Mouse (Mus musculus) layer of hippocampus, adult 8-10 months (tissue): ENCODE data around the gene Ccer1. TPM values are rescaled to one million over a fixed set of nuclear protein-coding genes. Genes with fewer than 3 reads are reported as not detected.
"Not testable (repeated sequence)": the region's sequence is repeated elsewhere in the genome, so short reads cannot be mapped to it uniquely, and the experiment has no call there.

Experiments
- DNase-seq, 2 experiments: peaks; one replicate each; pipeline ENCODE4 v3.0.0; 2022; ENCODE audit warnings: low spot score in 2 of 2
- total RNA-seq, 4 experiments: library from RNA; stranded (reverse); gene quantifications; 2 replicates each; pipeline ENCODE4 v1.2.4; 2022

Ccer1 gene
- not detected for total RNA-seq

DNA sequence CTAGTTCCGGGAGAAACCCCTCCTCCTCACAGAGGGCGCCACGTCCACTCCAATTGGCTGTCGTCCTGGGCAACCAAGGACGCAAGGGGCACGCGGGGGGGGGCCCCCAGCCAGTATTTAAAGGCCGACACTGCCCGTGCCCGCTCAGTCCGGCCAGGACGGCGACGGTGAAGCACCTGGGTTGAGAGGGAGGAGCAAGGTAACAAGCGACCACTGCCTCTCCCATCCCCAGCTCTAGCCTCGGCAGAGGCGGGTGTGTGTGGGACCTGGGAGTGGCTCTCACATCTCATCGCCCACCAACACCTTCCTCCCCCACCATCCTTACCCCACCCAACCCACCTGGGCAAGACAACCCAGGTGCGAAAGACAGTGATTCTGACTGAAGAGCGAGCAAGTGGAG is at the start of gene Ccer1:
TSS of gene Ccer1 (plus strand) at position 147 of the 400 bp plus-strand sequence.
- DNase-seq, result no peak

DNA sequence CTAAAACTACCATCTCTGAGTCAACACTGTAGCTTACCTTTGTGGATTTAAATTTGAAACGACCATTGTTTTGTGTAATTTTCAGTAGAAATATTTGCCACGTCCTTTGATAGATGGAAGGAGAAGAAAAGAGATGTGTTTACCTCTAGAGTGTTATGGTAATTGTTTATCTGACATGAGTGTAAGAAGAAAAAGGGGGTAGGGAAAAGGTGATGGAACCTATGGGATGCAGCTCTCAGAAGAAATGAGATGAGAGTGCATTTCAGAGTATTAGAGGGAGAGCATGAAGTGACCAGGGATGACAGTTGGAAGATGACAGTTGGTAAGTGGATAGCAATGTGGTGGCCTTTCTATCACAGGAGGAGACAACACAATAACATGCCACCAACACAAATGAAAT is 49.1 kb upstream of the Ccer1 start, which contains the start of gene Epyc:
TSS of gene Epyc (plus strand) at position 301 of the 400 bp plus-strand sequence.
- no peak for DNase-seq

DNA sequence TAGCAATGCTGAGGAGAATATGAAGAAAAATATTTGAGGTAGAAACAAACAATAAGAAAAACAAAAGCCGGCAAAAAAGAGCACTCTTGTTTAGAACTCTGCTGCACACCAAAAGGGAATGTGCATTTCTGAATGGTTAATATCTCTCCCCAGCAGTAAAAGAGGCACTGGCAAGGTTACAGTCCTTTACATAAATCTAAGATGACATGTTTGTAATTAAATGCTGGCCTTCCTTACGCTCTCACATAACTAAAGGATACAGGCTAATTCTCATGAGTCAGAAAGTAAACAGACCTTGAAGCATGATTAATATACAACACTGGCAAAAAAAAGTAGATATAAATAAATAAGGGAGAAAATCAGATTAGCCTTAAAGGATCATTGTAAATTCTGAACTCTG is 42.5 kb upstream of the Ccer1 start:
- DNase-seq, result no peak

- no peak for DNase-seq
Measured at GRCm38 (mm10) chr10:97659489-97659888, 33.4 kb upstream of the Ccer1 start.

- no peak for DNase-seq
Measured at GRCm38 (mm10) chr10:97668656-97669055, 24.2 kb upstream of the Ccer1 start.

- DNase-seq, result no peak
Measured at GRCm38 (mm10) chr10:97670202-97670601, 22.7 kb upstream of the Ccer1 start.

DNA sequence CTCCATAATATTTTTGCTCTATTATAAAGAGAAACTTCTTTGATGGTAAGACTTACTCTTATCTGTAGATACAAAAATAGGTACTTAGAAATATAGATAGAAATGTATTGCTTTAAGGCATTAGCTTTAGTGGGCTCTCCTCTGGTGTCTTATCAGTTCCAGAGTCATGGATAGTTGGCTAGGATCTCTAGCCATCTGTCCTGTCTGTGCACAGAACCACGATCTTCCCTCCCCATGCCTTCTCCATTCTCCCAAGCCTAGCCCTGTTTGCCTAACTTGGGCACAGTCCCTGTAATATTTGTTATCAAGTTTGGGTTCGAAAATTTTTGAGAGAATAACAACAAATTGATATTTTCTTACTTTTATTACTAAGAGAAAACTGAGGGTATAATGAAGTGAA is 19.6 kb upstream of the Ccer1 start:
- DNase-seq, result no peak

DNA sequence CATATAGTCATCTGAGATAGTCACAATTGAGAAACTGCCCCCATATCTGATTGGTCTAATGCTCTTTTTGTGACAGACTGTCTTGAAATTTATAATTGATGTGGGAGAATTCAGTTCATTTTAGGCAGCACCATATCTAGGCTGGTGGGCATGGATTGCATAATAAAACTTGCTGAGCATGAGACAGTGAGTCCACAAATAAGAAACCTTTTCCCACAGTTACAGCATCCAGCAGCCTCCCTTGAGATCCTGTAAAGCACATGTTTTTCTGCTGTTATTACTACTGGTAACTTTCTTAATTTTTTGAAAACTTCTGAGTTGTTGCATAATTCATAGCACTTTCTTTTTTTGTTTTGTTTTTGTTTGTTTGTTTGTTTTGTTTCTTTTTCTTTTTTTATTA is 9.9 kb upstream of the Ccer1 start:
- DNase-seq, result no peak

DNA sequence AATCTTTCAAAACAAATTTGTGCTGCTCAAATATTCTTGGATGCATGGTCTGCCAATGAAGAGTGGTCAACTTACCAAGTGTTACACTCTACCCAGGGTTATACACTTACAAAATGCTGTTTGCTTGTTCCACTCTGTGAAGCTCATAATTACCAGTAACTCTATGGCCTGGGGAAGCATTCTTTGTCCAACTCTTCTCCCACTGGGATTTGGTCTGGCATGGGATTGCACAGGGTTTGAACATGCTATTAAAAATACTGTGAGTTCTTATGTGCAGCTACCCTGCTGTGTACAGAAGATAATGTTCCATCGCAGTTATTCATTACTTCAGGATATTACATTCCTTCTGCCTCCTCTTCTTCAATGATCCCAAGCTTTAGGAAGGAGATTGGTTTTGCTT is 5.7 kb upstream of the Ccer1 start:
- DNase-seq, result no peak

- no peak for DNase-seq
Measured at GRCm38 (mm10) chr10:97689425-97689824, 3.4 kb upstream of the Ccer1 start.

DNA sequence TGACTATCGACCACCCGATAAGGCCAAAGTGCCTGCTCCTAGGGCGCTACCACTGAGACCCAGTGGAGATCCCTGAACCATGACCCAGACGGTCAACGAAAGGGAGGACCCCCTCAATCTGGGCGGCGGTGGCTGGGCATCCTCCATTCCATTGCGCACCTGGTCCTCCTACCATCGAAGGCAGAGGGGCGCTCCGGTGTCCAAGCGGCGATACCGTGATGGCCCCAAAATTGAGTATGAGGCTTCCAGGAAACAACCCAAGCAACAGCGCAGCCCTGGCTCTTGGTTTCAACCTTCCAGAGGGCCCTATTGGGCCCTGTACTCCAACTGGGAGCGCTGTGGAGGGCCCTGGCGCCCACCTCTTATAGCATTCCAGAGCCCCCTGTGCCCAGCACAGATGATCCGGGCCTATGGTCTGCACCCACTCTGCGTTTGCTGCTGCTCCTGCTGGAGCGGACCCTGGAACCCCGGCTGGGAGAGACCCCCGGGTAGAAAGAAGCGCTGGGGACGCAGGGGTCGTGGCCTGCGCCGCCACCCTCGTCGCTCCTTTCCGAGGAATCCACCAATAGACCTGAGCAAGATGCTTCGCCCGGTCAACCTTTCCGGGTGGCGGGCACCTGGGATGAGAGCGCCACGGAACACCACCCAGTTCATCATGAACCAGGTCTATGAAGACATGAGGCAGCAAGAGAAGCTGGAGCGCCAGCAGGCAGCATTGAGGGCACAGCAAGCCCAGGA is 708 bp downstream of the Ccer1 start:
- no peak for DNase-seq

DNA sequence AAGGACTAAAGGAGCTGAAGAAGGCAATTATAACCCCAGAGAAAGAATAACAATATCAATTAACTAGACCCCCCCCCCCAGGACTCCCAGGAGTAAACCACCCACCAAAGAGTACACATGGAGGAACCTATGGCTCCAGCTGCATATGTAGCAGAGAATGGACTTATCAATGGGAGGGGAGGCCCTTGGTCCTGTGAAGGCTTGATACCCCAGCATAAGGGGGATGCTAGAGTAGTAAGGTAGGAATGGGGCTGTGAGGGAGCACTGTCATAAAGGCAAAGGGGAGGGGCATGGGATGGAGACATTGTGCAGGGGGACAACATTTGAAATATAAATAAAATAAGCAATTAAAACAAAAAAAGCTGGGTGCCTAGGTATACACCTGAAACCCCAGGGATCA is 9.5 kb downstream of the Ccer1 start:
- no peak for DNase-seq

- peak in 1 of 2 experiments; percentile 28 for DNase-seq
Measured at GRCm38 (mm10) chr10:97704562-97704961, 11.7 kb downstream of the Ccer1 start.

- peak in 1 of 2 experiments; percentile 31 for DNase-seq
Measured at GRCm38 (mm10) chr10:97712687-97713086, 19.8 kb downstream of the Ccer1 start.

- no peak for DNase-seq
Measured at GRCm38 (mm10) chr10:97714584-97714983, 21.7 kb downstream of the Ccer1 start.

- no peak for DNase-seq
Measured at GRCm38 (mm10) chr10:97715289-97715906, 22.5 kb downstream of the Ccer1 start.

- DNase-seq, result no peak
Measured at GRCm38 (mm10) chr10:97717233-97717632, 24.4 kb downstream of the Ccer1 start.

- DNase-seq, result no peak
Measured at GRCm38 (mm10) chr10:97718021-97718420, 25.2 kb downstream of the Ccer1 start.

GRCm38 (mm10) chr10:97720625-97721024 is 27.8 kb downstream of the Ccer1 start:
- no peak for DNase-seq

GRCm38 (mm10) chr10:97722709-97723108 is 29.9 kb downstream of the Ccer1 start:
- DNase-seq, result no peak

GRCm38 (mm10) chr10:97725929-97726328 is 33.1 kb downstream of the Ccer1 start:
- DNase-seq, result no peak

- DNase-seq, result not testable (repeated sequence)
Measured at GRCm38 (mm10) chr10:97726655-97727054, 33.8 kb downstream of the Ccer1 start, which contains the start of gene C030005K15Rik. Gene C030005K15Rik (minus strand): TSS chr10:97726755.
